Mouse (Mus musculus) kidney, adult 2 months (tissue): ENCODE data around the gene Cers5.

Experiments
- CTCF ChIP-seq: fragments of 200-500 bp; conservative IDR thresholded peaks from 2 replicates; pipeline ENCODE4 v1.5.1; 2011; ENCODE audit warnings: low read depth, mild to moderate bottlenecking, control low read depth, low read length, moderate library complexity, mixed read lengths; ENCODE audit not compliant: insufficient read depth, insufficient read length
- POLR2A ChIP-seq: fragments of 200-500 bp; IDR thresholded peaks from one replicate; pipeline ENCODE4 v1.6.1; 2011; ENCODE audit warnings: low read depth, low read length, control low read depth

DNA sequence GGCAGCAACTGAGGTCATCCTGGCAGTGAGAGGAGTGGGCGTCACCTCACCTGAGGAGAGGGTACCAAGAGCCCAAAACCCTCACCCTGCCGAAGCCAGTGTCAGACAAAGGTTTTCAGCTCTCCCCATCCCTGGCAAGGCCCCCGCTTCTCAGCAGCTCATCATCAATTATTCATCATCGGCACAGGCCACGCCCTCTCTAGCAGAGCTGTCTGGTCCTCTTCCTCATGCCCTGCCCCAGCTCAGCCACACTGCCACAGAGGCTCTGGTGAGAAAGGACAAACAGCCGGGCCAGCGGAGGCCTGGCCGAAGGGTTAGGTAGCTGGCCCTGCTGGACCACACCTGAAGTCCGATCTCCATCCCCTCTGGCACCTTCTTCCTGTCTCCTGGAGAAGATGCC is 80.7 kb downstream of the Cers5 start:
- TF ChIP-seq POLR2A = no peak
- TF ChIP-seq CTCF = no peak
